Mouse (Mus musculus) cerebellum, adult 2 months (tissue): ENCODE results near the gene Nsrp1.

Source experiments
- CTCF ChIP-seq: fragments of 200-500 bp; IDR thresholded peaks from 2 replicates; pipeline ENCODE4 v1.5.1; 2011; ENCODE audit warnings: low read depth, mild to moderate bottlenecking, control low read depth, low read length, moderate library complexity, borderline replicate concordance; ENCODE audit not compliant: insufficient read depth
- POLR2A ChIP-seq: fragments of 200-500 bp; IDR thresholded peaks from 2 replicates; pipeline ENCODE4 v1.6.1; 2011; ENCODE audit warnings: low read length, control low read depth, borderline replicate concordance; ENCODE audit not compliant: insufficient read depth

GRCm38 (mm10) chr11:77096581-77096980 is 18.3 kb upstream of the Nsrp1 start:
- no peak for TF ChIP-seq POLR2A
- no peak for TF ChIP-seq CTCF
